Mouse (Mus musculus) heart, adult 2 months (tissue): Measurements from ENCODE around the gene Camkmt.
A peak's percentile ranks its signal among the peaks of the same experiment; 100 is the strongest.

Experiments
- CTCF ChIP-seq: fragments of 200-600 bp; IDR thresholded peaks from 2 replicates; pipeline ENCODE4 v1.8.1; 2022; ENCODE audit warnings: antibody characterized with exemption, mild to moderate bottlenecking, moderate library complexity
- EP300 ChIP-seq: fragments of 200-500 bp; IDR thresholded peaks from 2 replicates; pipeline ENCODE4 v1.6.1; 2011; ENCODE audit warnings: low read depth, low read length, control low read depth; ENCODE audit not compliant: insufficient read depth
- POLR2A ChIP-seq: fragments of 200-500 bp; IDR thresholded peaks from 2 replicates; pipeline ENCODE4 v1.6.1; 2011; ENCODE audit warnings: mild to moderate bottlenecking, low read depth, low read length, control low read depth; ENCODE audit not compliant: insufficient read depth

- TF ChIP-seq POLR2A (no peak), CTCF (peak; percentile 30), EP300 (no peak)
Measured at GRCm38 (mm10) chr17:85045160-85045559, 45.2 kb upstream of the Camkmt start.
